Mouse (Mus musculus): ENCODE measurements around the gene Rassf5.
A peak's percentile ranks its signal among the peaks of the same experiment; 100 is the strongest.

DNA sequence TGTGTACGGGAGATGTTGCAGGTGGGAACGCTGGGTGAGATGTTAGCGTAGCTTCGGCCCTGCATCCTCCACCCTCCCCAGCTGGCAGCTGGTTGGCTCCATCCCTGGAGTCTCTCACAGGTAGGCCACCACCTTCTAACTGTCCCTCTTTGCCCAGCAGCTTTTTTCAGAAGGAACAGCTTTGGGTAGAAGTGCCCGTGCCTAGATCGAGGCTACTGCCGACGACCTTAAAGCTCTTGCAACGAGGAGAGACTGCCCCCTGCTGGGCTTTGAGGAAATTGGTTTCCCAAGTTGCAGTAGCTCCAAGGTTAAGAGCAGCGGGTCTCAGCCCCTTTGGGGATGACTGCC, 15.2 kb upstream of the Rassf5 start:
- peak; percentile 88 for TF ChIP-seq CTCF (IDR thresholded peaks at IDR 0.05; ENCODE audit: low read depth)
- TF ChIP-seq EP300 (IDR thresholded peaks at IDR 0.05; ENCODE audit: low read depth) = no peak
